Comparison of ENCODE assay signal across 11 mouse cellular contexts in the genomic region with DNA sequence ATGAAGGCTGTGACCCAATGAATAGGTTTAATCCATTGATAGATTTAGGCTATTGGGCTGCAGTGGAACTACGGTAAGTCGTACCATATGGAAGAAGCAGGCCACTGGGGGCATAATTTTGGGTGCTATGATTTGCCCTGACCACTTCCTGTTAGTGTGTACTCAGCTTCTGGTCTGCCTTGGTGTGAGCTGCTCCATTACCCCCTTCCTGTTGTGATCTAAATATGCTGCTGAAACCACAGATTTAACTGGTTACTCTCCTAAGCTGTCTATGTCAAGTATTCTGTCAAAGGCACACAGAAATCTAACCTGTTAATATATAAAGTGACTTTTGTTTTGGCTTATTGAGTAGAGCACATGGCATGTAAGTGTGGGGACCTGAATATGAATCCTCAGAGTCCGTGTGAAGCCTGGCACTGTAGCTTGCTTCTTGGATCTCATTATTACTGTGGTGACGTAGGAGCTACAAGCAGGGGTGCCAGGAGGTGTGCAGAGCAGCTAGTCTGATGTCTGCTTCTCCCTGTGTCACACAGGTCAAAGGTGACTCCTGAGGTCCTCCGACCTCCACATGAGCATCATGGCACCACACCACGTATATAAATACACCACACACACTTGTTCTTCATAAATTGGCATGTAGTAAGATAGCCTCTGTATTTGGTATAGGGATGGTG. TPM values are rescaled to one million over a fixed set of nuclear protein-coding genes. Genes with fewer than 3 reads are reported as not detected.
A peak's percentile ranks its signal among the peaks of the same experiment; 100 is the strongest.
DNase-seq lines count a peak whose midpoint lies in the region; ATAC-seq lines count a peak whose summit lies in the region.
"Had no signal": no experiment of that assay in that cellular context is flagged by ENCODE, and none has a peak within 500 bp of the region (broad histone marks: within the 10 kb centered on the region; RNA-seq: fewer than 3 reads in every experiment).

No protein-coding gene starts in this region.

- 0 out of 2 replicates have a peak, but pooled peaks have one; percentile 31 for ATAC-seq in frontal cortex, adult (ENCODE audit: low TSS enrichment)

- peak overlapping the region; percentile 57 for H3K4me3 ChIP-seq in megakaryocyte, embryonic 14.5 days (replicated peaks)
- H3K4me3 ChIP-seq: heart, embryonic 13.5 days; hindbrain, embryonic 15.5 days; lung, embryonic 15.5 days had no signal

- H3K27me3 ChIP-seq in megakaryocyte, embryonic 14.5 days (replicated peaks), result no peaks in the 10 kb centered on the region
- no peaks in the 10 kb centered on the region for H3K27me3 ChIP-seq in splenic B cell, adult 2 months (ENCODE audit: control insufficient read depth, insufficient read depth, low read length, poor library complexity, severe bottlenecking)
- H3K27me3 ChIP-seq: heart, embryonic 13.5 days; hindbrain, embryonic 15.5 days; lung, embryonic 15.5 days had no signal

- H3K36me3 ChIP-seq in megakaryocyte, embryonic 14.5 days (replicated peaks; ENCODE audit: low read length), result peaks cover 28% of the 10 kb centered on the region
- peaks cover 6% of the 10 kb centered on the region for H3K36me3 ChIP-seq in splenic B cell, adult 2 months (ENCODE audit: control insufficient read depth, insufficient read depth, low read length, poor library complexity, severe bottlenecking)
- H3K36me3 ChIP-seq: lung, embryonic 15.5 days had no signal

- no peaks in the 10 kb centered on the region for H3K9me3 ChIP-seq in megakaryocyte, embryonic 14.5 days
- H3K9me3 ChIP-seq: heart, embryonic 13.5 days; hindbrain, embryonic 15.5 days; lung, embryonic 15.5 days had no signal

- no peak for DNase-seq in frontal cortex, postnatal 36 days (ENCODE audit: low spot score in 2 of 2)
- DNase-seq in thymus, postnatal 0 days (ENCODE audit: low spot score), result peak; percentile 61
- DNase-seq in thymus, postnatal 25 days, result no peak
- peak; percentile 86 for DNase-seq in splenic B cell, adult 2 months (ENCODE audit: low read depth, low spot score)
- DNase-seq in ovary, postnatal 36 days (ENCODE audit: low spot score), result no peak
- no peak for DNase-seq in urinary bladder, adult 2 months (ENCODE audit: low spot score)

- peaks cover 59% of the 10 kb centered on the region for H3K4me1 ChIP-seq in megakaryocyte, embryonic 14.5 days

RNA-seq across cellular contexts. Expression of a gene that starts 10.6 kb away (rescaled TPM):
- 46.3 and 55.3 TPM in 2 replicates for polyA plus RNA-seq in thymus, postnatal 0 days (2015; fragmentation: Nextera tagmentation; extraction: Ambion mirVana)
- 2.3 TPM in 1 of 2 replicates, not detected in the other for polyA plus RNA-seq in megakaryocyte, embryonic 14.5 days (2012; ENCODE audit: insufficient read depth, low replicate concordance)
- polyA plus RNA-seq in urinary bladder, adult 2 months (2012; rRNA removed), result 27.2 and 27.6 TPM in 2 replicates

Comparison
In these comparisons a context has a peak if more than half of its experiments do, and no peak if none do; other contexts are left out.
1. DNase-seq: peak in thymus, postnatal 0 days (single experiment) and splenic B cell, adult 2 months (single experiment); none in frontal cortex, postnatal 36 days (0 of 2), thymus, postnatal 25 days (single experiment), ovary, postnatal 36 days (single experiment) and urinary bladder, adult 2 months (single experiment).